Mouse (Mus musculus) forebrain, embryonic 15.5 days (tissue): ENCODE measurements around the gene Baiap2l2. TPM values are rescaled to one million over a fixed set of nuclear protein-coding genes. Genes with fewer than 3 reads are reported as not detected.
A peak's percentile ranks its signal among the peaks of the same experiment; 100 is the strongest.

Experiments
- ATAC-seq: fragments of 200-750 bp; cut with Nextera tagmentation; replicated peaks from 2 replicates; pipeline ENCODE4 v1.8.0; 2017; ENCODE audit warnings: mild to moderate bottlenecking, moderate TSS enrichment, moderate library complexity
- H3K27ac ChIP-seq: fragments of 300-500 bp; sonication (generic); replicated peaks from 2 replicates; pipeline ENCODE4 v1.5.1; 2015; ENCODE audit warnings: mild to moderate bottlenecking, inconsistent platforms
- H3K27me3 ChIP-seq: fragments of 300-500 bp; sonication (generic); 2 replicates; pipeline ENCODE4 v1.6.1; 2015; ENCODE audit warnings: inconsistent platforms
- H3K36me3 ChIP-seq: fragments of 300-500 bp; sonication (generic); 2 replicates; pipeline ENCODE4 v1.6.1; 2015; ENCODE audit warnings: mild to moderate bottlenecking, inconsistent platforms
- H3K4me1 ChIP-seq: fragments of 300-500 bp; sonication (generic); 2 replicates; pipeline ENCODE4 v1.6.1; 2015; ENCODE audit warnings: inconsistent platforms
- H3K4me2 ChIP-seq: fragments of 300-500 bp; sonication (generic); replicated peaks from 2 replicates; pipeline ENCODE4 v1.6.1; 2015; ENCODE audit warnings: mild to moderate bottlenecking, inconsistent platforms
- H3K4me3 ChIP-seq: fragments of 300-500 bp; sonication (generic); 2 replicates; pipeline ENCODE4 v1.5.1; 2015; ENCODE audit warnings: mild to moderate bottlenecking, inconsistent platforms
- H3K9ac ChIP-seq: fragments of 300-500 bp; sonication (generic); replicated peaks from 2 replicates; pipeline ENCODE4 v1.6.1; 2015; ENCODE audit warnings: mild to moderate bottlenecking, inconsistent platforms
- H3K9me3 ChIP-seq: fragments of 300-500 bp; sonication (generic); 2 replicates; pipeline ENCODE4 v1.6.1; 2016; ENCODE audit warnings: inconsistent platforms
- WGBS: fragments of 180-500 bp; shearing (Covaris S2); methylation state at CpG from one replicate; pipeline ENCODE4 v1.1.7; 2015; ENCODE audit warnings: mixed read lengths; 5-methylcytosine and 5-hydroxymethylcytosine counted together
- polyA plus RNA-seq: library from polyadenylated mRNA; unstranded; fragments of >200 nt; fragmentation: Nextera tagmentation; extraction: Ambion mirVana; gene quantifications from 2 replicates; pipeline ENCODE4 v1.2.1, GENCODE M21; 2015

Baiap2l2 gene
- polyA plus RNA-seq, 1 experiment from 2014 or later: 1.9 TPM

DNA sequence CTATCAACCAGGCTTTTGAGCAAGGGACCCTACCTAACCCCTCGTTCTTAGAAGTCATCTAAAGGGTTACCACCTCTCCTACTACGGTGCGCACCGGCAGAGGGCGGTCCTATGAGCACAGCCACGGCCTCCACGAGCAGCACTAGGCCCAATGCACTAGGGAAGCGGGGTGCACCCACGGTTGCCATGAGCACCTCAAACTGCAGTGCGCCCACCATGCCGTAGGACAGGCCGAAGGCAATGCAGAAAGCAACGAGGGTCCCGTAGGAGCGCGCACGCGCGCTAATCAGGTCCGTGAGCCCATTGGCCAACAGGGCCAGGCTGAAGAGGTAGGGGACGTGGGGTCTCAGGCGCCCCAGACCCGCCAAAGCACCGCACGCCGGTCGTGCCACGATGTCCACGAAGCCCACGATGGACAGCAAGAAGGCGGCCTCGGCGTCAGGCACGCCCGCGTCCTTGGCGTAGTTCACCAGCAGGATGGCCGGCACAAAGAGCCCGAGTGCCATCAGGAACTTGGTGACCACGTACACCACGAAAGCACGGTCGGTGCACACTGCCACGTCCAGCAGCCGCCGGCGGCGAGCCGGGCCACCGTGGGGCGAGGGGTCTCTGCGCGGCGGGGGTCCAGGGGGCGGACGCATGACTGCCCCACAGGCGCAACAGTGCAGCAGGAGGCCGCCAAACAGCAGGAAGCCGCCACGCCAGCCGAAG, 33.4 kb downstream of the Baiap2l2 start:
- H3K4me1 ChIP-seq: peaks cover 13% of the 10 kb centered on the region
- ATAC-seq: peak; percentile 68
- peaks cover 16% of the 10 kb centered on the region for H3K36me3 ChIP-seq
- peak overlapping the region; percentile 62 for H3K4me2 ChIP-seq
- no peaks in the 10 kb centered on the region for H3K9me3 ChIP-seq
- H3K4me3 ChIP-seq: peak overlapping the region; percentile 35
- H3K27ac ChIP-seq: no peak overlapping the region
- peak overlapping the region; percentile 42 for H3K9ac ChIP-seq
- WGBS: 3% methylated on average over 61 of the region's 61 CpGs
- peaks cover 36% of the 10 kb centered on the region for H3K27me3 ChIP-seq

GRCm38 (mm10) chr15:79251168-79251567, 34.2 kb downstream of the Baiap2l2 start:
- Histone ChIP-seq H3K36me3 (peaks cover 23% of the 10 kb centered on the region), H3K4me2 (no peak overlapping the region), H3K27ac (no peak overlapping the region), H3K4me3 (no peak overlapping the region), H3K9ac (no peak overlapping the region), H3K4me1 (peaks cover 13% of the 10 kb centered on the region), H3K9me3 (no peaks in the 10 kb centered on the region), H3K27me3 (peaks cover 36% of the 10 kb centered on the region)
- 0 out of 2 replicates have a peak, but pooled peaks have one; percentile 6 for ATAC-seq
- WGBS: 56% methylated on average over 7 of the region's 7 CpGs

DNA sequence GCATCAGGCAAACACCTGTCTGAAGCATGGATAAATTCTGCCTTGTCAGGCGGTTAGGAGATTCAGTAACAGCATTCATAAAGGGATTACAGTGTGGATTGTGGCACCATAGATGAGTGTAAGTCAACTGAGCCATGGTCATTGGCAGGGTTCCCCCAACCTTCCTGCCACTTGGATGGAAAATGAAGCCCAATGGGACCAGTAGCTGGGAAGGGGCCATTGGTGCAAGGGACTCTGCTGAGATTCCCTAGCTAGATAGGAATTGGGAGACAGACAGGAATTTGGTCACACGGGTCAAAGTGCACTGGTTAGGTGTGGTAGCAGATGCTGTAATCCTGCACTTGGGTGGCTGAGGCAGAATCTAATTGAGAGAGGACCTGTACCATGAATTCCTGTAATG, 35.1 kb downstream of the Baiap2l2 start:
- 89% methylated on average over 2 of the region's 2 CpGs for WGBS
- no peaks in the 10 kb centered on the region for H3K9me3 ChIP-seq
- peaks cover 36% of the 10 kb centered on the region for H3K27me3 ChIP-seq

GRCm38 (mm10) chr15:79245321-79245720, 40.0 kb downstream of the Baiap2l2 start:
- 85% methylated on average over 3 of the region's 3 CpGs for WGBS
- H3K4me2 ChIP-seq: no peak overlapping the region
- peaks cover 48% of the 10 kb centered on the region for H3K36me3 ChIP-seq
- no peak for ATAC-seq
- peaks cover 18% of the 10 kb centered on the region for H3K4me1 ChIP-seq
- no peak overlapping the region for H3K4me3 ChIP-seq
- no peak overlapping the region for H3K27ac ChIP-seq
- no peaks in the 10 kb centered on the region for H3K9me3 ChIP-seq
- H3K9ac ChIP-seq: no peak overlapping the region
- H3K27me3 ChIP-seq: 0 out of 2 replicates have a peak, but pooled peaks cover 1% of the 10 kb centered on the region

More for the DNA sequence above, 35.1 kb downstream of the Baiap2l2 start:
- H3K27ac ChIP-seq: no peak overlapping the region
- peaks cover 33% of the 10 kb centered on the region for H3K36me3 ChIP-seq
- H3K4me2 ChIP-seq: no peak overlapping the region
- no peak overlapping the region for H3K4me3 ChIP-seq
- H3K9ac ChIP-seq: no peak overlapping the region
- ATAC-seq: no peak
- H3K4me1 ChIP-seq: peaks cover 13% of the 10 kb centered on the region

DNA sequence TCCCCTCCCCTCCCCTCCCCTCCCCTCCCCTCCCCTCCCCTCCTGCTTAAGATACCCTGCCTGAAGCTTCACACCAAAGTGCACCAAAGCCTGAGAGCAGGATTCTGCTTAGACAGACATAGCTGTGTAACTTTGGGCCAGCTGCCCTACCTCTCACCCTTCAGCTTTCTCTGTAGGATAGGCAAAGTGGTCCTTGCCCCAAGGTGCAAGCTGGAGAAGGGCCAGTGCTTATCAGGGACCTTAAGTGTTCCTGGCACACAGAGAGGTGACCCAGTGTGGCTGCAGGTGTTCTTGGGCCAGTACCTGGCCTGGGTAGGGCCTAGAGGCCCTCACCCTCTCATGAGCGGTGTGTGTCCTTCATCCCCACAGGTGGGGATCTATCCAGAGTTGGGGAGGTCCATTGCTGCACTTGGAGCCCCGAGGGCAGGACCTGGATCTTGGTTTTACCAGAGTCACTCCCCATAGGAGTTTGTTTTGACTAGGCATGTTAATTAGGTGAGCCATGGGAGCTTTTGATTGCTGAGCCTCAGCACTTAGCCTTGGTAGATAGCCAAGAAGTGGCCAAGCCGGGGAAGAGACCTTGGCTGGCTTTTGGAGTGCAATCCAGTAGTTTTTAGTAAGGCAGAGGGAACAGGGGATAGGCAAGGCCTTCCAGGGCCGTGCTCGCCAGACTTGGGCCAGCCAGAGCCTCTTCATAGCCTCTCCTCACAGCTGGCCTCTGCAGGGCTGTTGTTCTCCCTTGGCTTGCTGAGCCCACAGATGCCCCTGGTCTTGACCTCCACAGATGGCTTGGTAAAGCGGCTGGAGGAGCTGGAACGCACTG, 41.1 kb downstream of the Baiap2l2 start:
- Histone ChIP-seq H3K9me3 (no peaks in the 10 kb centered on the region), H3K36me3 (peaks cover 57% of the 10 kb centered on the region), H3K4me2 (no peak overlapping the region), H3K4me1 (peaks cover 18% of the 10 kb centered on the region), H3K4me3 (no peak overlapping the region), H3K27ac (peak overlapping the region; percentile 41), H3K9ac (no peak overlapping the region), H3K27me3 (no peaks in the 10 kb centered on the region)
- no peak for ATAC-seq
- WGBS: 76% methylated on average over 7 of the region's 7 CpGs

GRCm38 (mm10) chr15:79243234-79244042, 41.9 kb downstream of the Baiap2l2 start:
- Histone ChIP-seq H3K27me3 (no peaks in the 10 kb centered on the region), H3K9me3 (no peaks in the 10 kb centered on the region), H3K9ac (peak overlapping the region; percentile 33; the same call in 1 of the 2 replicates), H3K4me1 (peaks cover 18% of the 10 kb centered on the region), H3K4me2 (0 out of 2 replicates have a peak overlapping the region, but pooled peaks have one; percentile 2), H3K27ac (peak overlapping the region; percentile 69), H3K4me3 (no peak overlapping the region), H3K36me3 (peaks cover 54% of the 10 kb centered on the region)
- WGBS: 16% methylated on average over 10 of the region's 10 CpGs
- peak; percentile 99 for ATAC-seq

DNA sequence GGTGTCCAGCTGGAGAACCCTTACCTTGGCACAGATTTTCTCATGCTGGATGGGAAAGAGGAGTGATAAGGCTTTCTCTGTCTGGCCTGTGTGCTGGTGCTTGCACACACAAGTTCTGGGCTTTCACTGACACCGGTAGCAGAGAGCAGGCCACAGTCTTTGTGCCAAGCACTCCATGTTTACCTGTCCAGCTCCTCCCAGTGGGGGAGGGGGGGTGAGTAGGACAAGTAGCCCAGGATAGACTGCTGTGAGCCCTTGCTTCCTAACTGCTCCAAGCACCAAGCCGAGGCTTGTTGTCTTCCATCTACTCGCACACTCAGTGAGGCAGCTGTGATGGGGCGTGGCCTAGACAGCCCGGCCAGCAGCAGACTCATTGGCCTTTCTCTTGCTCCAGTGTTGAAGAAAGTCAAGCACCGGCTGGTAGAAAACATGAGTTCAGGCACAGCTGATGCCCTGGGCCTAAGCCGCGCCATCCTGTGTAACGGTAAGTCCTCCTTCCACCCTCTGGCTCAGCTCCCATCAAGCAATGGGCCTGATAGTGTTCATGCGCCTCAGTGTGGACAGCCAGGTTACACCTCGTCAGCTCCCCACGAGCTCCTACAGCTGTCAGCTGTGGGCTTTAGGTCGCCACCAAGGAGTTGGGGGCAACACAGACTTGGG, 42.6 kb downstream of the Baiap2l2 start:
- Histone ChIP-seq H3K4me3 (no peak overlapping the region), H3K4me2 (no peak overlapping the region), H3K36me3 (peaks cover 55% of the 10 kb centered on the region), H3K9ac (no peak overlapping the region), H3K27me3 (no peaks in the 10 kb centered on the region), H3K9me3 (no peaks in the 10 kb centered on the region), H3K27ac (peak overlapping the region; percentile 69), H3K4me1 (peaks cover 18% of the 10 kb centered on the region)
- peak; percentile 31 for ATAC-seq
- WGBS: 73% methylated on average over 13 of the region's 13 CpGs

DNA sequence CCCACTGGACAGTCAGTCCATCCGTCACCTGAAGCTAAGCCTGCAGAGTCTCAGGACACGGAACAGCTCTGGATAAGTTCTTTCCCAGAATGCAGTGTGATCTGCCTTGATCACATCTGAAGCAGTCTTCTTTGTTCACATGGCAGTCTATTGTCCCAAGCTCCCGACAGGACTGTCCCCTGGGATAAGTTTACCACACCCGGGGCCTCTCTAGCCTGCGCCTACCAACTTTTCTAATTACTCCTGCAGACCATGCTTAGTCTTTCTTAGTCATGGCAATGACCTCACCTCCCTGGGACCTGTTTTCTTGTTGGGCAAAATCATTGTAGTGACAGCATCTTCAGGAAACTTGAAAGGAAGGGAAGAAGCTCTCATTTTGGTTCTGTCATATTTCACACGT, 47.3 kb downstream of the Baiap2l2 start:
- no peak overlapping the region for H3K27ac ChIP-seq
- H3K4me3 ChIP-seq: no peak overlapping the region
- peaks cover 54% of the 10 kb centered on the region for H3K36me3 ChIP-seq
- ATAC-seq: no peak
- H3K4me2 ChIP-seq: no peak overlapping the region
- no peaks in the 10 kb centered on the region for H3K9me3 ChIP-seq
- H3K9ac ChIP-seq: no peak overlapping the region
- 81% methylated on average over 6 of the region's 6 CpGs for WGBS
- peaks cover 3% of the 10 kb centered on the region; the same call in 1 of the 2 replicates for H3K4me1 ChIP-seq
- H3K27me3 ChIP-seq: no peaks in the 10 kb centered on the region

DNA sequence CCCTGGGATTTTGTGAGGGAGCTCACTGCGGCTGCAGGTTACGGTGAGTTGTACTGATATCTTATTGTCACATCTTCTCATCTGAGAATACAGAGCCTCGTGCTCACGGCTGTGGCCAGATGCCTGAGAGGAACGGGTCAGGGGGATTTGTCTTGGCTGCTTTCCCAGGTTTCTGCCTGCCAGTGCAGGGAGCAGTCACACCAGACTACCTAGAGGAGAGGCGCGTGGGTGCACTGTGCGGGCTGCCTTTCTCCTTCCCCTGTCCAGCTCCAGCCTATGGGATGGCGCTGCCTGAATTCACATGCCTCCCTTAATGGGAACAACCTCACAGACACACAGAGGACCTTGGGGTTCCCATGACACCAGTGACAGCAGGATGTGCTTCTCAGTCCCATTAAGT, 50.1 kb downstream of the Baiap2l2 start:
- peaks cover 2% of the 10 kb centered on the region; the same call in 1 of the 2 replicates for H3K4me1 ChIP-seq
- 78% methylated on average over 9 of the region's 9 CpGs for WGBS
- no peaks in the 10 kb centered on the region for H3K9me3 ChIP-seq
- ATAC-seq: no peak
- H3K36me3 ChIP-seq: peaks cover 54% of the 10 kb centered on the region
- H3K4me2 ChIP-seq: no peak overlapping the region
- no peak overlapping the region for H3K4me3 ChIP-seq
- no peaks in the 10 kb centered on the region for H3K27me3 ChIP-seq
- no peak overlapping the region for H3K9ac ChIP-seq
- no peak overlapping the region for H3K27ac ChIP-seq

- Histone ChIP-seq H3K9ac (peak within 1 kb of the TSS; percentile 96), H3K27me3 (no peaks in the 10 kb centered on the region), H3K4me1 (peaks cover 23% of the 10 kb centered on the region), H3K27ac (peak within 1 kb of the TSS; percentile 98), H3K4me2 (peak within 1 kb of the TSS; percentile 93), H3K9me3 (no peaks in the 10 kb centered on the region), H3K4me3 (peak within 1 kb of the TSS; percentile 86), H3K36me3 (peaks cover 16% of the 10 kb centered on the region; the same call in 1 of the 2 replicates)
- WGBS: under 1% methylated on average over 51 of the region's 51 CpGs
- peak; percentile 90 for ATAC-seq
Observed at GRCm38 (mm10) chr15:79229058-79229821, 56.1 kb downstream of the Baiap2l2 start, which contains the start of the genes Pick1 and Gm49486. Gene Pick1, plus strand, starts transcription at chr15:79229173. Gene Gm49486, plus strand, starts transcription at chr15:79229391.
